ENCODE assay signal across 29 mouse cellular contexts in genomic region chr7:73319004-73319403, GRCm38 (mm10). TPM values are rescaled to one million over a fixed set of nuclear protein-coding genes. Genes with fewer than 3 reads are reported as not detected.
"Had no signal": no experiment of that assay in that cellular context is flagged by ENCODE, and none has a peak within 500 bp of the region (broad histone marks: within the 10 kb centered on the region; RNA-seq: fewer than 3 reads in every experiment).

No protein-coding gene starts in this region.

- H3K27ac ChIP-seq: embryonic facial prominence, embryonic 10.5 days; embryonic facial prominence, embryonic 12.5 days; embryonic facial prominence, embryonic 13.5 days; embryonic facial prominence, embryonic 15.5 days; forebrain, embryonic 10.5 days; forebrain, embryonic 12.5 days; forebrain, embryonic 13.5 days; forebrain, embryonic 15.5 days; gastrocnemius, adult 2 months had no signal

- H3K4me3 ChIP-seq: embryonic facial prominence, embryonic 10.5 days; embryonic facial prominence, embryonic 12.5 days; embryonic facial prominence, embryonic 13.5 days; embryonic facial prominence, embryonic 15.5 days; erythroblast, embryonic 14.5 days; forebrain, embryonic 10.5 days; forebrain, embryonic 12.5 days; forebrain, embryonic 13.5 days; forebrain, embryonic 15.5 days; gastrocnemius, adult 2 months; heart, adult 2 months had no signal

- H3K4me2 ChIP-seq: embryonic facial prominence, embryonic 12.5 days; embryonic facial prominence, embryonic 13.5 days; embryonic facial prominence, embryonic 15.5 days; forebrain, embryonic 12.5 days; forebrain, embryonic 13.5 days; forebrain, embryonic 15.5 days had no signal

- H3K9ac ChIP-seq: embryonic facial prominence, embryonic 12.5 days; embryonic facial prominence, embryonic 13.5 days; embryonic facial prominence, embryonic 15.5 days; forebrain, embryonic 12.5 days; forebrain, embryonic 13.5 days; forebrain, embryonic 15.5 days; forebrain, postnatal 0 days had no signal

- H3K36me3 ChIP-seq: embryonic facial prominence, embryonic 10.5 days; embryonic facial prominence, embryonic 12.5 days; embryonic facial prominence, embryonic 13.5 days; embryonic facial prominence, embryonic 15.5 days; forebrain, embryonic 10.5 days; forebrain, embryonic 12.5 days; forebrain, embryonic 15.5 days had no signal

- H3K27me3 ChIP-seq: embryonic facial prominence, embryonic 15.5 days; forebrain, embryonic 12.5 days; forebrain, embryonic 13.5 days; forebrain, embryonic 15.5 days had no signal

- H3K4me1 ChIP-seq: forebrain, embryonic 12.5 days had no signal

- ATAC-seq: forebrain, embryonic 13.5 days; forebrain, embryonic 14.5 days; forebrain, embryonic 15.5 days; forebrain, embryonic 16.5 days; forebrain, postnatal 0 days had no signal

- DNase-seq: cerebellum, adult 2 months; cerebellum, adult 8-10 months; cerebellum, adult 9-10 months; cerebellum, adult 9-11 months; cerebellum, postnatal 10 days; cerebellum, postnatal 14 days; cerebellum, postnatal 25 days; cerebellum, postnatal 36 days; embryo, embryonic 11 days; forebrain, postnatal 0 days; gastrocnemius, adult 2 months; gastrocnemius, postnatal 10 days; gastrocnemius, postnatal 14 days; gastrocnemius, postnatal 25 days; gastrocnemius, postnatal 36 days; heart, adult 2 months had no signal

- H3K9me3 ChIP-seq: embryonic facial prominence, embryonic 10.5 days; embryonic facial prominence, embryonic 12.5 days; embryonic facial prominence, embryonic 13.5 days; embryonic facial prominence, embryonic 15.5 days; forebrain, embryonic 10.5 days; forebrain, embryonic 12.5 days; forebrain, embryonic 13.5 days; forebrain, embryonic 15.5 days had no signal

RNA-seq across cellular contexts. Expression of gene Rgma, which starts 56.3 kb away (rescaled TPM):
- total RNA-seq: common myeloid progenitor, adult 5-6 weeks; granulocyte monocyte progenitor cell, adult 5-6 weeks had no signal
- polyA plus RNA-seq: erythroblast, embryonic 14.5 days had no signal
